Mouse (Mus musculus) layer of hippocampus, adult 9-11 months (tissue): ENCODE results near the gene H2-M10.6.
"Not testable (repeated sequence)": the region's sequence is repeated elsewhere in the genome, so short reads cannot be mapped to it uniquely, and the experiment has no call there.

Experiments
- DNase-seq: peaks from one replicate; pipeline ENCODE4 v3.0.0; 2022

H2-M10.6 gene

GRCm38 (mm10) chr17:36811871-36812270, at the start of gene H2-M10.6:
TSS of gene H2-M10.6 (plus strand) at chr17:36812171.
- no peak for DNase-seq

GRCm38 (mm10) chr17:36763816-36764215, 48.2 kb upstream of the H2-M10.6 start:
- no peak for DNase-seq

GRCm38 (mm10) chr17:36764244-36764643, 47.7 kb upstream of the H2-M10.6 start:
- DNase-seq: peak; percentile 50

GRCm38 (mm10) chr17:36765403-36765802, 46.6 kb upstream of the H2-M10.6 start:
- not testable (repeated sequence) for DNase-seq

GRCm38 (mm10) chr17:36772610-36773009, 39.4 kb upstream of the H2-M10.6 start, which contains the start of gene H2-M10.5:
TSS of gene H2-M10.5 (plus strand) at chr17:36772910.
- not testable (repeated sequence) for DNase-seq

GRCm38 (mm10) chr17:36781533-36781932, 30.4 kb upstream of the H2-M10.6 start:
- no peak for DNase-seq

GRCm38 (mm10) chr17:36786483-36786886, 25.5 kb upstream of the H2-M10.6 start:
- peak; percentile 20 for DNase-seq

GRCm38 (mm10) chr17:36788351-36788750, 23.6 kb upstream of the H2-M10.6 start:
- DNase-seq: no peak

GRCm38 (mm10) chr17:36788801-36789200, 23.2 kb upstream of the H2-M10.6 start:
- DNase-seq: peak; percentile 83

- no peak for DNase-seq
Observed at GRCm38 (mm10) chr17:36799493-36799892, 12.5 kb upstream of the H2-M10.6 start.

- DNase-seq: not testable (repeated sequence)
Observed at GRCm38 (mm10) chr17:36799921-36800462, 12.0 kb upstream of the H2-M10.6 start.

- no peak for DNase-seq
Observed at GRCm38 (mm10) chr17:36824005-36824404, 12.0 kb downstream of the H2-M10.6 start.

- DNase-seq: no peak
Observed at GRCm38 (mm10) chr17:36825525-36825924, 13.6 kb downstream of the H2-M10.6 start.

GRCm38 (mm10) chr17:36826002-36826401, 14.0 kb downstream of the H2-M10.6 start:
- peak; percentile 91 for DNase-seq

- no peak for DNase-seq
Observed at GRCm38 (mm10) chr17:36828488-36828887, 16.5 kb downstream of the H2-M10.6 start.

GRCm38 (mm10) chr17:36830470-36830869, 18.5 kb downstream of the H2-M10.6 start:
- no peak for DNase-seq

GRCm38 (mm10) chr17:36832694-36833093, 20.7 kb downstream of the H2-M10.6 start:
- no peak for DNase-seq

GRCm38 (mm10) chr17:36835591-36836426, 23.8 kb downstream of the H2-M10.6 start:
- DNase-seq: peak; percentile 47

GRCm38 (mm10) chr17:36836427-36836812, 24.4 kb downstream of the H2-M10.6 start:
- DNase-seq: no peak

- DNase-seq: peak; percentile 96
Observed at GRCm38 (mm10) chr17:36836874-36837647, 25.1 kb downstream of the H2-M10.6 start, which contains the start of gene Trim26. TSS of gene Trim26 (plus strand) at chr17:36837134.

- no peak for DNase-seq
Observed at GRCm38 (mm10) chr17:36839001-36839400, 27.0 kb downstream of the H2-M10.6 start.

- DNase-seq: no peak
Observed at GRCm38 (mm10) chr17:36839931-36840330, 28.0 kb downstream of the H2-M10.6 start.

GRCm38 (mm10) chr17:36840961-36841445, 29.0 kb downstream of the H2-M10.6 start:
- no peak for DNase-seq
